Mouse (Mus musculus): ENCODE data around the gene Olfr1416. TPM values are rescaled to one million over a fixed set of nuclear protein-coding genes. Genes with fewer than 3 reads are reported as not detected.
A peak's percentile ranks its signal among the peaks of the same experiment; 100 is the strongest.
"Not testable (repeated sequence)": the region's sequence is repeated elsewhere in the genome, so short reads cannot be mapped to it uniquely, and the experiment has no call there.

Gene Olfr1416
- not detected for total RNA-seq (2021)
- long read RNA-seq, experiment 1, result 0 reads
- long read RNA-seq, experiment 2, result 0 reads

GRCm38 (mm10) chr1:92485013-92485412, at the start of gene Olfr1416:
Gene Olfr1416, minus strand, starts transcription at chr1:92485113.
- no peak for DNase-seq (ENCODE audit: low spot score in 2 of 2)

- no peak for DNase-seq (ENCODE audit: low spot score in 2 of 2)
These were observed 38.9 kb upstream of the Olfr1416 start for GRCm38 (mm10) chr1:92523764-92524163.

DNA sequence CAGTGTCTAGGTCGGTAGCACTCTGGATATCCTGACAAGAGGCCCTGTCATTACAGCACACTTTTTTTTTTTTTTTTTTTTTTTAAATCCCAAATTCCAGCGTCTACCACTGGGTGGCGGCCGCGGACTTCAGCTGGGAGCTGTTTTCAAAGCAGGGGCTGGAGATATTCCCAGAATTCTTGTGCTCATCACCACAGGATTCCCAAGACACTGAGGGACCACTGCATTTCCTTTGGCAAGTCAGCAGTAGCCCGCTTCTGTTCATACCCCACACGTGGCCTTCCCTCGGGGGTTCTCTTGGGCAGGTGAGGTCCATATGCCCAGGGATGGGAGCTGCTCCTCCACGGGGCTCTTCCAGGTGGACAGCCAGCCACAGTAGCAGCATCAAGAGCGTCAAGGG, 36.5 kb upstream of the Olfr1416 start:
- DNase-seq (ENCODE audit: low spot score in 2 of 2), result peak in 1 of 2 experiments; percentile 46

DNA sequence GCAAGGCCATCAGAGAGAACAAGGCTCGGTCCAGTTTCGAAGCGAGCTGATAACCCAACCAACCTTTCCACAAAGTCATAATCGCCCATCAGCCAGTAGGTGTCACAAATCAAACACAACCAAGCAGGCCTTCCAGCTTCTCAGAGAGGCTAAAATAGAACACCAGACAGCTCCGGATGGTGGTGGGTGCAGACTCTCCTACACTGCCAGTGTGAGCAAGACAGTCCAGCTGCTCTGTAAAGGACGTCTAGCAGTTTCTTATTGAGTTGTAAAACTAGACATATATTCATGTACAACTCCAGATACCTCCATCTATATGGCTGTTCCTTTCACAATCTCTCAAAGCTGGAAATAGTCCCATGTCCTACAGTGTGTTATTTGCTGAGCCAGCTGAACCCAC, 34.1 kb upstream of the Olfr1416 start:
- DNase-seq (ENCODE audit: low spot score in 2 of 2), result no peak

- no peak for DNase-seq (ENCODE audit: low spot score in 2 of 2)
These were observed 33.6 kb upstream of the Olfr1416 start, which contains the start of gene Olfr1414 for GRCm38 (mm10) chr1:92518561-92518960. Gene Olfr1414, minus strand, starts transcription at chr1:92518661.

- no peak for DNase-seq (ENCODE audit: low spot score in 2 of 2)
These were observed 30.5 kb upstream of the Olfr1416 start for GRCm38 (mm10) chr1:92515390-92515789.

DNA sequence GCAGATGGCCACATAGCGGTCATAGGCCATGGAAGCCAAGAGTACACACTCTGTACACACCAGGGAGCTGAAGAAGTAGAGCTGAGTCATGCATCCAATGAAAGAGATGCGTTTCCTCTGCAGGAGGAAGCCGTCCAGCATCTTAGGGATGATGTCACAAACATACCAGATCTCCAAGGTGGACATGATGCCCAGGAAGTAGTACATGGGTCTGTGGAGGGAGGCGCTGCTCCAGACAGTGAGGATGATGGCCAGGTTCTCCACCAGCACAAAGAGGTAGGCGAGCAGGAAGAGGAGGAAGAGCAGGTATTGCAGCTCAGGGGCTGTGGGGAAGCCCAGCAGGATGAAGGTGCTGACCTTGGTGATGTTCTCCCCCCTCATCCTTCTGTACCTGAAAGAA, 26.7 kb upstream of the Olfr1416 start:
- DNase-seq (ENCODE audit: low spot score in 2 of 2), result not testable (repeated sequence)

GRCm38 (mm10) chr1:92496001-92496400, 11.1 kb upstream of the Olfr1416 start, which contains the start of gene Olfr1415:
Gene Olfr1415, minus strand, starts transcription at chr1:92496101.
- DNase-seq (ENCODE audit: low spot score in 2 of 2), result no peak

DNA sequence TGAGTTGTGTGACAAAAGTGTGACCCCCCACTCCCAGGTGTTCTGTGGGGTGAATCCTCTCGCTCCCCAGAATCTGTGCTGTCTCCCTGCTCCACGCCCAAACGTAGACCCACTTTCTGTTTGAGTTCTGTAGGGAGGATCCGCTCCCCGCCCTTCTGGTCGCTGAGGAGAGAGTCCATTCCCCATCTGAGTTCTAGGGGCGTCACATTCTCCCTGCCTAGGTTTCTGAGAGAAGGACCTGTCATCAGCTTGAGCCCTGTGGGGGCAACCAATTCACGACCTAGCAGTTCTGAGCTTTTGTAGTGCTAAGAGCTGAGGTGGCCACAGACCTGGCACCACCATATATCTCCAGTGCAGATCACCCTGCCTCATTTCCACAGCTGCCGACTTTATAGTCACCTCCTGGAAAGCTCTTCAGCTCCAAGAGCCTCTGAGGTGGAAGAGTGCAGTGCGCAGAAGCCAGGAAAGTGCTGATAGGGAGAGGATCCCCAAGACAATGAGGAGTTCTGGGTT, 10.8 kb downstream of the Olfr1416 start:
- no peak for DNase-seq (ENCODE audit: low spot score in 2 of 2)

DNA sequence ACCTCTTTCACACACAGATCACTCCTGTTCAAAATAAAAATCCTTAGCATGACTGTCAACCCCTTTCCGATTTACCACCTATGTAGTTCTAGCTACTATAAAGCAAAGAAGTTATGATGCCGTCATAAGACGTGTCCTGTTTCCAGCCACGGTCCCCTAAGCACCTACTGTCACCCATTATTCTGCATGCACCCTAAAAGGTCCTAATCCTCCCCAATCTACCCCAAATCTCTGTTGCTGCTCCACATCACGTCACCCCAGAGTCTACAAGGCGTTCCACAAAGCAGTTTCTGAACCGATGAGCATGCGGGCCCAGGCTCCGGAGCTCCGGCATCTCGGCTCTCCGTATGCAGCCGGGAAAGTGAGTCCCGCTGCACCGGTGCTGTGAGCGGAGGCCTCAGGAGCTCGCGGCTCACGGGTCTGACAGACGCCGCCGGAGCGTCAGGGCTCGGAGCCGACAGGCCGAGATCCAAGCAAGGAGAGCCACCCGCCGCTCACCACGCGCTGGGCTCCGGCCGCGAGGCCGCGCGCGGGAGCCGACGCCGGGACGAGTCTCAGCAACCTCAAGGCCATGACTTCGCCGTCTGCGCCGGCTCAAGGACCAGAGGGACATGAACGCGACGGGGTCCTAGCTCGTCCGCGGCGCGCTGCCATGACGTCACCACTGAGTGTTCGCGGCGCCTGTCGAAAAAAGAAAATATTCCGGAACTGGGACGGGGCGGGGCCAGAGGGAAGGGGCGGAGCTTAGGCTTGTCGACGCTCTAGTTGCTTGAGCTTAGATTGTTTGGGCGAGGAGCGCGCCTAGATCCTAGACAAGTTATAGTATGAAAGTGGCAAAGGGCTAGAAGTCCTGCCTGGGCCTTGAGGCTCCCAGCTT, 11.5 kb downstream of the Olfr1416 start, which contains the start of gene Ndufa10:
Gene Ndufa10, minus strand, starts transcription at position 696 of the 877 bp plus-strand sequence.
- DNase-seq (ENCODE audit: low spot score in 2 of 2), result peak; percentile 97 to 98

DNA sequence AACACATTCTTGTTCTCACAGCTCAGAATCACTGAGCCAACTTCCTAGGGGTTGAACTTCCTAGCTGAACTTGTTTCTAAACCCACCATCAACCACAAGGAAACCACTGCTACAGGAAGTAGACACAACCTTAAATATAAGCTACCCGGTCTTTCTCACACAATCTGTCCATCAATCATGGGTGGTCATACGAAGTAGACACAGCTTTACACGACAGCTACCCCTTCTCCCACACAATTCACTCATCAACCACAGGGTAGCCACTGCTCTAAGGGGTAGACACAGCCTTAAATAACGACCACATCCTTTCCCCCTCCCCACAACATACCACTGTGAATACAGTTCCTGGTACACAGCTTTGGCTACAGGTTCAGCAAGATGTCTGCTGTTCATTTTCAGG, 16.0 kb downstream of the Olfr1416 start:
- no peak for DNase-seq (ENCODE audit: low spot score in 2 of 2)

GRCm38 (mm10) chr1:92458416-92458815, 26.5 kb downstream of the Olfr1416 start:
- DNase-seq (ENCODE audit: low spot score in 2 of 2), result no peak

DNA sequence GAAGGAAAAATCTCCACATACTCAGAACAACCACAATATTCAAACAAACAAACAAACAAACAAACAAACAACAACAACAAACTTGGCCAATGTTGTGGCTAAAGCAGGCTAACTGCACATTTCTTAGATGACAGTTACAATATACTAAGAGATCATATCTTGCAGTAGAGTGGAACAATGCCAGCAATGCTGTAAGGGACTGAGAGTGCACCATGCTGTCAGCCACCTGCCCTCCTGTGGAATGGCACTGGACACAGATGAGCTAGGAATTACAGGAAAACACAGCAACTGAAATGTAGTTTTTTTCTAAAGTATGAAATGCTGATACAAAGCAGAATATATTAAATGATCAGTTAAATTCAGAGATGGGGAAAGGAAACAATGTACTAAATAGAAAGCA, 27.2 kb downstream of the Olfr1416 start:
- no peak for DNase-seq (ENCODE audit: low spot score in 2 of 2)

GRCm38 (mm10) chr1:92453751-92454445, 31.0 kb downstream of the Olfr1416 start:
- DNase-seq (ENCODE audit: low spot score in 2 of 2), result no peak

DNA sequence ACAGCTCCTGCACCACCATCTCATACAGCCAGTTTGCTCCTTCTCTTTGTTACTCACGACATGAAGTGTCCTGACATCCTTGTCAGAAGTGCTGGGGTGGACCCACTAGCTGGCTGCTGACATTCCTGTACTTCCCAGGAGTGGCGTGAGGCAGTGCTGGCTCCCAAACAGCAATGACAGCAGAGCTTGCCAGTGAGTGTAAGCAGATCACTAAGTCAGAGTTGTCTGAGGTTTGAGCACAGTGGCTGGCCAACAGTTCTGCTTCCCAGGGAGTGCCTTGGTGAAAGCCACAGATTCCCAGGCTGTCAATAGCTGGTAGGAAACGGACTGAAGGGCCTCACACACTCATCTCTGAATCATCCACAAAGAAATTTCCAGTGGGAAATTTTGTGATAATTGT, 36.6 kb downstream of the Olfr1416 start:
- DNase-seq (ENCODE audit: low spot score in 2 of 2), result no peak

DNA sequence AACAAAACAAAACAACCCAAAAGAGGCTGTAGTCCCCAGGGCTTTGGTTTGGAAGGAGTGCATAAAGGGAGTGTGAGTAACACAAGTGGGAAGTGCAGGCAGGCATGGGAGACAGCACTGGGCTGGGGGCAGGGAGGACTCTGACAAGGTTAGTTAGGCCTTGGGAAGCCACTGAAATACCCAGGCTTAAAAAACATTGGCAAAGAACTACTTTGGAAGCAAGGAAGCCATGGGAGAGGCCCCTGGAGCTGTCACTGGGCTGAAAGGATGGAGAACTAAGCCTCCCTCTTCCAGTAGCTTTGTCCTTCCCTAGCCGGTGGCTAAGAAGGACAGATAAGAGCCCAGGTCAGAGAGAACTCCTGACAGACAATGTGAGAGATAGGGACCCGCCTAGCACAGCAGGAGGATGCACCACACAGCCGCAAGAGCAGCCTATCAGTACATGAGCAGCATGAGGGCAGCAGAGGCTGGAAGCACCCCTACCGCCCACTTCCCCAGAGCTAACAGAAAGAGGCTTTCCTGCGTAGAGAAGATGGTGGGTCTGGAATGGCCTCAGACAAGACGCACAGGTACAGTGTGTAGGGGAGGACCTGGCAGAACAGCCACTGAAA, 43.4 kb downstream of the Olfr1416 start:
- DNase-seq (ENCODE audit: low spot score in 2 of 2), result peak in 1 of 2 experiments; percentile 36

GRCm38 (mm10) chr1:92440066-92440750, 44.7 kb downstream of the Olfr1416 start:
- DNase-seq (ENCODE audit: low spot score in 2 of 2), result peak in 1 of 2 experiments; percentile 32

GRCm38 (mm10) chr1:92437678-92438271, 47.1 kb downstream of the Olfr1416 start:
- DNase-seq (ENCODE audit: low spot score in 2 of 2), result no peak

GRCm38 (mm10) chr1:92436831-92437321, 48.0 kb downstream of the Olfr1416 start:
- DNase-seq (ENCODE audit: low spot score in 2 of 2), result no peak

GRCm38 (mm10) chr1:92434986-92435385, 49.9 kb downstream of the Olfr1416 start:
- DNase-seq (ENCODE audit: low spot score in 2 of 2), result no peak

Data from adrenal gland, adult 18-20 months (tissue).